Comparison of ENCODE assay signal across 9 mouse cellular contexts in genomic region chr2:38533322-38533721, GRCm38 (mm10). TPM values are rescaled to one million over a fixed set of nuclear protein-coding genes. Genes with fewer than 3 reads are reported as not detected.
A peak's percentile ranks its signal among the peaks of the same experiment; 100 is the strongest.
DNase-seq lines count a peak whose midpoint lies in the region; ATAC-seq lines count a peak whose summit lies in the region.
"Had no signal": no experiment of that assay in that cellular context is flagged by ENCODE, and none has a peak within 500 bp of the region (broad histone marks: within the 10 kb centered on the region; RNA-seq: fewer than 3 reads in every experiment).

No protein-coding gene starts in this region.

- peak overlapping the region; percentile 98 for H3K27ac ChIP-seq in macrophage

- peak overlapping the region; percentile 59 for H3K4me3 ChIP-seq in erythroblast, embryonic 14.5 days (replicated peaks)
- no peak overlapping the region for H3K4me3 ChIP-seq in macrophage (ENCODE audit: inconsistent target)

- peaks cover 100% of the 10 kb centered on the region for H3K4me1 ChIP-seq in erythroblast, embryonic 14.5 days (ENCODE audit: control insufficient read depth)

- H3K9me3 ChIP-seq in erythroblast, embryonic 14.5 days (ENCODE audit: control insufficient read depth, low read length) = no peaks in the 10 kb centered on the region

- no peaks in the 10 kb centered on the region for H3K27me3 ChIP-seq in erythroblast, embryonic 14.5 days (ENCODE audit: control insufficient read depth)
- H3K27me3 ChIP-seq: CH12.LX had no signal

- DNase-seq in heart, adult 8-10 months (ENCODE audit: low spot score) = peak; percentile 88
- DNase-seq in kidney, postnatal 10 days = peak; percentile 68
- DNase-seq in spleen, postnatal 36 days (ENCODE audit: low spot score in 2 of 2) = no peak
- no peak for DNase-seq in layer of hippocampus, adult 18-20 months (ENCODE audit: low spot score in 2 of 2)
- no peak for DNase-seq in right cerebral cortex, postnatal 25 days

- H3K79me2 ChIP-seq in macrophage (ENCODE audit: inconsistent target) = peaks cover 90% of the 10 kb centered on the region

- ATAC-seq in erythroblast, adult 5-6 weeks (replicated peaks; ENCODE audit: low FRiP score, poor library complexity, severe bottlenecking) = no peak

- H3K36me3 ChIP-seq in erythroblast, embryonic 14.5 days (ENCODE audit: control insufficient read depth) = peaks cover 12% of the 10 kb centered on the region
- H3K36me3 ChIP-seq in macrophage (ENCODE audit: inconsistent target) = no peaks in the 10 kb centered on the region

- 19% methylated on average over 6 of the region's 6 CpGs for WGBS in macrophage (ENCODE audit: missing documents)

RNA-seq across cellular contexts. Expression of gene Nek6, which starts 21.9 kb away (rescaled TPM):
- 0.21 TPM in 2 replicates for polyA plus RNA-seq in erythroblast, embryonic 14.5 days (2012)
- total RNA-seq in erythroblast, adult 5-6 weeks (2015; ENCODE audit: low replicate concordance) = 0.38 and 1.9 TPM in 2 replicates
- 0.14 and 1.9 TPM in 2 replicates for total RNA-seq in erythroblast, adult 5-6 weeks (2017; ENCODE audit: low replicate concordance)
- total RNA-seq in heart, adult 8-10 months (2022) = 1 to 10 TPM; 2.3 to 5.0 (median 2.7) TPM
- total RNA-seq in macrophage (2018; cell fraction: chromatin; rRNA removed) = 10 to 100 TPM in 24 of 26 experiments, 1 to 10 TPM in 2; 7.6 to 91.2 (median 22.2) TPM
- 10 to 100 TPM; 21.6 to 55.9 (median 38.0) TPM for total RNA-seq in macrophage (2018; cell fraction: cytosol; rRNA removed)
- total RNA-seq in macrophage (2018; cell fraction: nucleus; rRNA removed) = 100 to 1,000 TPM in 1 of 26 experiments, 10 to 100 TPM in 24, 1 to 10 TPM in 1; 9.4 to 134 (median 28.9) TPM
- polyA plus RNA-seq in macrophage (2018) = 25.6 to 82.5 TPM (median 33.5 TPM) in 3 replicates
- total RNA-seq in layer of hippocampus, adult 18-20 months (2021) = 10 to 100 TPM; 42.5 to 46.0 TPM

Comparison
In these comparisons a context has a peak if more than half of its experiments do, and no peak if none do; other contexts are left out.
1. DNase-seq: peak in heart, adult 8-10 months (single experiment) and kidney, postnatal 10 days (single experiment); none in spleen, postnatal 36 days (0 of 2), layer of hippocampus, adult 18-20 months (0 of 2) and right cerebral cortex, postnatal 25 days (single experiment).
2. RNA of gene Nek6, which starts 21.9 kb away (total RNA-seq): 42.5 to 46.0 TPM in layer of hippocampus, adult 18-20 months; 2.3 to 5.0 TPM in heart, adult 8-10 months and 0.14 to 1.9 TPM in erythroblast, adult 5-6 weeks; every median in the first group is over 4 times any median in the second.